Mouse (Mus musculus) macrophage (primary cell): ENCODE data around the gene Omp. TPM values are rescaled to one million over a fixed set of nuclear protein-coding genes. Genes with fewer than 3 reads are reported as not detected.

ENCODE experiments used
- H3K27ac ChIP-seq: fragments of 350-480 bp; formaldehyde crosslinking; 2 replicates; pipeline ENCODE4 v1.9.0; 2021
- H3K36me3 ChIP-seq: fragments of 350-480 bp; formaldehyde crosslinking; 2 replicates; pipeline ENCODE4 v1.9.0; 2021; ENCODE audit errors: inconsistent target
- H3K4me3 ChIP-seq: fragments of 350-480 bp; formaldehyde crosslinking; 2 replicates; pipeline ENCODE4 v1.9.0; 2021; ENCODE audit errors: inconsistent target
- H3K79me2 ChIP-seq: fragments of 350-480 bp; formaldehyde crosslinking; 2 replicates; pipeline ENCODE4 v1.9.0; 2021; ENCODE audit errors: inconsistent target
- WGBS: methylation state at CpG from one replicate; pipeline ENCODE4 v1.1.7; 2026; ENCODE audit warnings: inconsistent platforms; ENCODE audit not compliant: missing documents; 5-methylcytosine and 5-hydroxymethylcytosine counted together
- polyA plus RNA-seq: library from polyadenylated mRNA; stranded (reverse); fragments of 250-400 nt; gene quantifications from 3 replicates; pipeline ENCODE4 v1.2.4, GENCODE M21; 2018; ENCODE audit warnings: inconsistent platforms

The Omp gene
- polyA plus RNA-seq, 1 experiment from 2014 or later = not detected

DNA sequence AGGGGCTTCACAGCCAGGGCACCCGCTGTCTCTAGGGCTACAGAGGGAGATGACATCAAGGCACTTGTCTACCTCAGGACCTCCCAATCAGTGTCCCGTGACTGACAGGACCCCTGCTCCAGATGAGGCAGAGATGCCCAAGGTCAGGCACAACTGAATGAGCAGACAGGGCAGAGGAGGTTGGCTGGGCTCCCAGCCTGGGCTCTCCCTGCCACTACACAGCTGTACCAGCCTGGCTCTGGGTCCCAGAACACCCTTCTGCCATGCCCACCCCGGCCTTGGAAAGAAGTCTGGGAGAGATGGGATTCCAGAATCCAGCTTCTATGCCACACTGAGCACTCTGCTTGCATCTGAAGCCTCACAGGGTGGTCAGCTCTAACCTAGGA, 11.0 kb upstream of the Omp start:
- Histone ChIP-seq H3K79me2 (no peaks in the 10 kb centered on the region), H3K36me3 (no peaks in the 10 kb centered on the region), H3K4me3 (no peak overlapping the region), H3K27ac (no peak overlapping the region)
- WGBS = 41% methylated on average over 2 of the region's 3 CpGs

DNA sequence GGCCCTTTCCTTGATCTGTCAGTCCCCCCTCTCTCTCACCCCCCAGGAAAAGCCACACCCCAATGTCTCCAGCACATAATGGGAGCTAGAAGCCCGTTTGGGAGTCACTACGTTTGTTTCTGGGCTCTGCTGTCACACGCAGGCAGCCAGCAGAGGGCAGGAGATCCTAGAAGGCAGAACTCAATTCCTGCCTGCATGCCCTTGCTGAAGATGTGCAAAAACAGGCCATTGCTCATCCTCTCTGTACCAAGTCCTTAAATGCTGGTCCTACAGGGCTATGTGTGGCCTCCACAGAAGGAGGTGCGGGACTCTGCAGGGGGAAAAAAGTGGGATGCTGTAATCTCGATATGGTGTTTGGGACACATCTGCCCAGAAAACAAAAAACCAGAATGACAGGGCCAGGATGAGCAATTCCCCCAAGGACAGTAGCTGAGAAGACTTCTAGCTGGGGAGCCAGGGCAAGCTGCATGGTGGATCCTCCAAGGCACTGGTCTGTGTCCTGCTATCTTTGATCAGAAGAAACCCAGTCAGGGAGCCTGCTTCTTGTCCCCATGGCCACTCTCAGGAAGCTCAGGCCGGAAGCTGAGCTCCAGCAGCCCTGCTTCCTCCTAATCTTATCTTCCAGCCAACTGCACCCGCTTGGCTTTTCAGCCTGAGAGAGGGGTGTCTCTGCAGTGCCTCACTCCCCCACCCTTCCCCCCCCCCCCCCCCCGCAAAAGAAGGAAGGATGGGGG, 10.4 kb upstream of the Omp start:
- WGBS = 19% methylated on average over 8 of the region's 8 CpGs
- H3K4me3 ChIP-seq = no peak overlapping the region
- no peaks in the 10 kb centered on the region for H3K36me3 ChIP-seq
- H3K79me2 ChIP-seq = no peaks in the 10 kb centered on the region
- H3K27ac ChIP-seq = peak overlapping the region; percentile 34

DNA sequence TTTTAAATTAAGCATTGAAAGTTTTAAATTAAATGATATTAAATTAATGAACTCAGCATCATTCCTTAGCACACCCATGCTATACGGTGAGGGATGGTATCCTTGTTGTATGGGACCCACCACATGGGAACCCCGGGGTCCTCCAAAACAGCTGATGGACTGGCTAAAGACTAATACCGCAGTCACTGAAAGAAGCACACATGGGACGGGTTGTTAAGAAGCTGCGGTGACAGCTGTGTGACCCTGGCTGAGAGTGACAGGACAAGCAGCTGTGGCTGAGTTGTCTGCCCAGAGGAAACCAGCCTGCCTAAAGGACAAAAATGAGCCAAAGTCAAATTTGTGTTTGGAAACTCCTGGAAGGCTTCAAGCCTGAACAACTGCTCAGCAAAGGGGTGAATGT, 8.6 kb upstream of the Omp start:
- 93% methylated on average over 5 of the region's 5 CpGs for WGBS
- Histone ChIP-seq H3K27ac (no peak overlapping the region), H3K4me3 (no peak overlapping the region), H3K79me2 (no peaks in the 10 kb centered on the region), H3K36me3 (no peaks in the 10 kb centered on the region)

DNA sequence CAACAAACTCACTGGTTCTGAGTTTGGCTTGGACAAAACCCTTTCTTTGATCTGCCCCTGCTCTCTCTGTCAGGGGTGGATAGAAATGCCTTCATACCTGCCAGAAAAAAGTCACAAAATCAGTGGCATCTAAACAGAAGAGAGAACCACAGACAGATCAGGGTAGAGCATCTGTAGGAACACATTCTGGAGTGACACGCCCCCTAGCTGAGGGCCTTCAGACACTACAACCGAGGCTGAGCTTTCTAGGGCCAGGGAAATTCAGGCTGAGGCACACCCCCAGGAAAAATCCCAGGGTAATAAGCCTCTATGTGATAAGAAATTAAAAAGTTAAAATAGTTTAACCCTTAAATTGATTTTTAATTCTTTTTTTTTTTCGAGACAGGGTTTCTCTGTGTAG, 8.0 kb upstream of the Omp start:
- Histone ChIP-seq H3K27ac (no peak overlapping the region), H3K4me3 (no peak overlapping the region), H3K36me3 (no peaks in the 10 kb centered on the region), H3K79me2 (no peaks in the 10 kb centered on the region)
- WGBS = 82% methylated on average over 3 of the region's 3 CpGs

DNA sequence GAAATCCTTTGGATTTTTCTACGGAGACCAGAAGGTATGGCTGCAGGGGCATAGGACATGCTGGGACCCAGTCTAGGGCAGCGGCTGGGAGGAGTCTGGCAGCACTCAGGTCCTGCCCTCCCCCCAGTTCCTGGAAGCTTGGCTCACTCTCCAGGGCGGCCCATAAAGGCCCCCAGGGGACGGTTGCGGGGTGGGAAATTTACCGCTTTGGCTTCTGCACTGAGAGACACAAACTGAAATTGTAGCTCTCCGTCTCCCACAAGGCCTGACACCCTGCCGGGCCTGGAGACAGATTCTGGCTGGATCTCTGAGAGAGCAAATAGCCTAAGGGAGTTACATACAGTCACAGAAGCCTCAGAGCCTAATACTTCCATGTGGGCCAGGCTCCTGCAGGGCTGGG, 7.1 kb upstream of the Omp start:
- H3K4me3 ChIP-seq = no peak overlapping the region
- no peak overlapping the region for H3K27ac ChIP-seq
- no peaks in the 10 kb centered on the region for H3K36me3 ChIP-seq
- WGBS = 93% methylated on average over 7 of the region's 8 CpGs
- no peaks in the 10 kb centered on the region for H3K79me2 ChIP-seq

DNA sequence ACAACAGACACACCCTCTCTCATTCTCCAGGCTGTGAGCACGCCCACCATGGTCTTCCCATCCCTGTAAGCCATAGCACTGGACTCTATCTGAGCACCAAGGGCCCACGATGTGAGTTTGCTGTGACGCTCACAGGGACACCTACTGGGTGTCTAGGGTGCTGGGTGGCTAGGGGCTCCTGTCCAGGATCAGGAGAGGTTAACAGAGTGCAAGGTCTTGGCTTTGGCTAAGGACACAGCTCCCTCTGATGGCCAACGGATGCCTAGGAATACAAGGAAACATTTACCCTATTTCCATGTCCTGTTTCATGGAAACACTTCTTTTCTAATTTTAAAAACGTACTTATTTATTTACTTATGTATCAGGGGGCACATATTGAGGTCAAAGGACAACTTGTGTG, 5.2 kb upstream of the Omp start:
- 80% methylated on average over 4 of the region's 5 CpGs for WGBS
- H3K79me2 ChIP-seq = no peaks in the 10 kb centered on the region
- H3K36me3 ChIP-seq = no peaks in the 10 kb centered on the region
- H3K4me3 ChIP-seq = no peak overlapping the region
- H3K27ac ChIP-seq = no peak overlapping the region

DNA sequence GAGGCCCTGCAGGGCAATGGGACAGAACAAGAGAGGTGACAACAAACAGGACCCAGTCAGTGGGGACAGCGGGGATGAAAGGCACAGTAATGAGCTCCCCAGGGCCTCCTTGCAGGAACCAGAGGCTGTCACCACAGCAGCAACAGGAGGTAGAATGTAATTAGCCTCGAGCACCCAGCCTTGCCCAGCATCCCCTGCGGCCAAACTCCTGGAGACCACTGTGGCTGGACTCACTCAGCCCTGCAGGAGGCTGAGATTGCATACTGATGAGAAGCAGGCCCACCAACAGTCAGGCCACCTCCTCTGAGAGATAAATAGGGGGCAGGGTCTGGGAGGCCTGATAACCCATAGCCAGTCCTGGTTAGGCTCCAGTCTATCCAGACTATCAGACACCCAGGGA, 4.5 kb upstream of the Omp start:
- no peak overlapping the region for H3K27ac ChIP-seq
- no peaks in the 10 kb centered on the region for H3K79me2 ChIP-seq
- no peak overlapping the region for H3K4me3 ChIP-seq
- WGBS = 89% methylated on average over 3 of the region's 3 CpGs
- H3K36me3 ChIP-seq = no peaks in the 10 kb centered on the region

DNA sequence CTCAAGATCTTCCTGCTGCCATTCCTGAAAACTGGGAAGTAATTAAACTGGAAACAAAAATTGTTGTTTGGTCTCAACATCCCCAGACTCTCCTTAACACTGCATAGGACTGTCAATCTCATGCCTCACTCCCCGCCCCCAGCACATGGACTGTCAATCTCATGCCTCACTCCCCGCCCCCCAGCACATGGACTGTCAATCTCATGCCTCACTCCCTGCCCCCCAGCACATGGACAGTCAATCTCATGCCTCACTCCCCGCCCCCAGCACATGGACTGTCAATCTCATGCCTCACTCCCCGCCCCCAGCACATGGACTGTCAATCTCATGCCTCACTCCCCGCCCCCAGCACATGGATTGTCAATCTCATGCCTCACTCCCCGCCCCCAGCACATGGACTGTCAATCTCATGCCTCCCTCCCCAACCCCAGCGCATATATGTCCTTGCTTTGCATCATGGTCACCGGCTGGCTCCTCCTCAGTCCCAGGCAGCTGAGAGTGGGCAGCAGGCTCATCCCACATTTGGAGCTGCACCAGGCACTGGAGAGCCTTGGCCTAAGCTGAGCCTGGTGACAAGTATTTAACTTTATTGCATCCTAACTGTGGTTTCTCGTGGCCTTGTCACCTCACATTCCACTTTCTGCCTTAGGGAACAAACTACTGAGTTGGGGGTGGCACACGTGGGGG, 3.6 kb upstream of the Omp start:
- Histone ChIP-seq H3K79me2 (no peaks in the 10 kb centered on the region), H3K36me3 (no peaks in the 10 kb centered on the region), H3K4me3 (no peak overlapping the region), H3K27ac (no peak overlapping the region)
- 98% methylated on average over 9 of the region's 10 CpGs for WGBS

DNA sequence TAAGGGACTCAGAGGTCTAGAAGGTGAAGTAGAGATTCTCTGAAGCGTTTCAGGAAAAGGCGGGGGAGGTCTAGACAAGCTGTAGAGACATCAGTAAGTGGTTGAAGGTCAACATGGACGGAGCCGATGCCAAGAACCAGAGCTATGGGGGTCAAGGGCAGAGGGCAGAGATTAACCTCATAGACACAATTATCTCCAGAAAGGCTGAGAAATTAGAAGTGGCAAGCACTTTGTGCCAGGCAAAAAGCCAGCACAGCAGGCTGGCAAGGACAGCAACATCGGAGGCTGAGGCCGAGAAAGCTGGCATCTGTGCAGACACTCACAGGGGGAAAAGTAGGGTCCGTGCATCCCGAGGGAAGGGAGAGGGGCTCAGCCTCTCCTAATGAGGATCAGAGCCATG, 2.5 kb upstream of the Omp start:
- H3K79me2 ChIP-seq = no peaks in the 10 kb centered on the region
- H3K36me3 ChIP-seq = no peaks in the 10 kb centered on the region
- no peak overlapping the region for H3K27ac ChIP-seq
- WGBS = 93% methylated on average over 8 of the region's 8 CpGs
- H3K4me3 ChIP-seq = no peak overlapping the region

DNA sequence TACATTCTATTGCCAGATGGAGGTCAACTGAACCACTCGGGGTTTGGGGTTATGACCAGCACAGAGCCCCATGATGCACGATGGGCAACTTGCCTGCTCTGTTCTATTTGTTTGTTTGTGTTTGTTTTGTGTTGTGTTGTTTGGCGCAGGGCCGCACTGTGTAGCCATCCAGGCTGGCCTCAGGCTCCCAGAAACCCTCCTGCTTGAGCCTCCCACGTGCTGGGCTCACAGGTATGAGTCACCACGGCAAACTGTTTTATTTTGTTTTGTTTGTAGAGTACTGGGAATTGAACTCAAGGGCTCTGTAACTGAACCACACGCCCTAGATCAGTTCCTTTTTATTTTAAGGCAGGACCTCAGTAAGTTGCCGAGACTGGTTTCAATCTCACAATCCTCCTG, 1.1 kb upstream of the Omp start:
- 85% methylated on average over 8 of the region's 8 CpGs for WGBS
- Histone ChIP-seq H3K4me3 (no peak overlapping the region), H3K36me3 (no peaks in the 10 kb centered on the region), H3K79me2 (no peaks in the 10 kb centered on the region), H3K27ac (no peak overlapping the region)

DNA sequence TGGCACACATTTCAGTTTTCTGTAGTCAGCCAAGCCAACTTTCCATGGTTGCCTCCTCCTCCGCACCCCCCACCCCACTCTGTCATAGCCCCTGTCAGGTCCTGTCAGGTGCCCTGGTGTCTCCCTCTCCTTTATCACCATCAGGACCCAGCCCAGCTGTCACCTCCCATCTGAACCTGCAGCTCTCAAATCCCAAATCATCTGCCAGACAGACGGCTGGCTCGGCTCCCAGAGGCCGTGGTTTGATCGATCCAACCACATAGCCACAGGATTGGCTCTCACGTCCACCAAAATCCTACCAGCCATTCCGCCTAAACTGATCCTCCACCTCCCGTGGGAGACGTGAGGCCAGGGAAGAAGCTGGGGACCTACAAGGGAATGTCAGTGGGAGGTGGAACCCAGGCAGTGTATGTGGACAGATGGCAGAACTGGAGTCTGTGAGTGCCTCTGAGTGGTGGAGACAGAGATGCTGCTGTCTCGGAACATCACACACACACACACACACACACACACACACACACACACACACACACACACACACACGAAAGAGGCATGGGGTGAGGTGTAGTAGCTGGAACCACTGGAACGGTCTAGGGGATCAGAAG, 642 bp upstream of the Omp start:
- H3K4me3 ChIP-seq = no peak overlapping the region
- no peaks in the 10 kb centered on the region for H3K36me3 ChIP-seq
- WGBS = 78% methylated on average over 8 of the region's 12 CpGs
- H3K27ac ChIP-seq = no peak overlapping the region
- H3K79me2 ChIP-seq = no peaks in the 10 kb centered on the region

DNA sequence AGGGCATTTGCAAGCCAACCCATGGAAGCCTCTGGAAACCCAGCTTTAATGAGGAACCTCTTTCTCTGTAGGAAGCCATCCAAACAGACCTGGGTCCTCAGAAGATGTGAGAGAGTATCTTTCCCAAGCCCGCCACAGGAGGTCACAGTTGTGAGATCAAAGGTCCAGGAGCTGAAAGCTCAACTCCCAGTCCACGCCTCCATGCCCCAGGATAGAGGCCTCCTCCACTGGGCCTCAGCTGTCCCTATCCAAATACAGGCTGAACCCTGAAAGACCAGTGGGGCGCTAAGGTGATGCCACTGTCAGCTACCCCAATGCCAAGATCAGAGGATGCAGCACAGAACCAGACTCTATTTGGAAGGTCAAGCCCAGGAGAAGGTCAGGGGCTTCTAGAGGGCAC, 2.7 kb downstream of the Omp start:
- WGBS = 89% methylated on average over 3 of the region's 3 CpGs
- Histone ChIP-seq H3K36me3 (no peaks in the 10 kb centered on the region), H3K79me2 (no peaks in the 10 kb centered on the region), H3K27ac (no peak overlapping the region), H3K4me3 (no peak overlapping the region)

DNA sequence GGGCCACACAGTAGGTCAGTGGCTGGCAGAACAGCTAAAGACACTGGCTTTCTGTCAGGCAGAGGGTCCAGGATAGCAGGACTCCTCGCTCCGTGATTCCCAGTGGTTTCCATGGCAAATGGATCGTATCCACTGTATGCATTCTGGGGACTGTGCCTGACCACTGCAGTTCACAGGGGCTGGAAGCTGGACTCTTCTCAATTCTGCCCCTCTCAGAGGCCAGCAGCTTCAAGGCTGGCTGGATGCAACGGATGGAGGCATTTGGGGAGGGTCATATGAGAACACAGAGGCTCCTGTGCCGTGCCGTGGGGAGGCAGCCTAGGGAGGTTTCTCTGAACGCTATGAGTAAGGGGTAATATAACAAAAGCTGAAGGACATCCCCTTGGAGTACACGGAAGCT, 3.1 kb downstream of the Omp start:
- Histone ChIP-seq H3K79me2 (no peaks in the 10 kb centered on the region), H3K36me3 (no peaks in the 10 kb centered on the region), H3K4me3 (no peak overlapping the region), H3K27ac (no peak overlapping the region)
- 96% methylated on average over 8 of the region's 8 CpGs for WGBS

DNA sequence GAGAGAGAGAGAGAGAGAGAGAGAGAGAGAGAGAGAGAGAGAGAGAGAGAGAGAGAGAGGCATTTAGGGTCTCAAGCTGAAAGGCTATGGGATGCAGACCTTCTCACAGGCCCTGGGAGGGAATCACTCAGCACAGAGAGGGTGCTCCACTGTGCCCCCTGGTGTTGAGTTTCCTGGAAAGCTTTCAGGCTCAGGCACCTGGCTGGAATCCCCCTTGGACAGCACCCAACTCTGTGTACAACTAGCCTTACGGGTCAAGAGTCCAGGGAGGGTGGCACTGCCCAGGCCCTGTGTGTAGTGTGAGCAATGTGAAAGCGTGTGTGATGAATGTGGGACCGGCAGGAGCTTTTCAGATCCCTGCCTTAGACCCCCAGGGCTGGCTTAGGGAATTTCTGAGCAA, 4.1 kb downstream of the Omp start:
- no peak overlapping the region for H3K4me3 ChIP-seq
- H3K79me2 ChIP-seq = no peaks in the 10 kb centered on the region
- H3K36me3 ChIP-seq = no peaks in the 10 kb centered on the region
- WGBS = 98% methylated on average over 3 of the region's 3 CpGs
- no peak overlapping the region for H3K27ac ChIP-seq

DNA sequence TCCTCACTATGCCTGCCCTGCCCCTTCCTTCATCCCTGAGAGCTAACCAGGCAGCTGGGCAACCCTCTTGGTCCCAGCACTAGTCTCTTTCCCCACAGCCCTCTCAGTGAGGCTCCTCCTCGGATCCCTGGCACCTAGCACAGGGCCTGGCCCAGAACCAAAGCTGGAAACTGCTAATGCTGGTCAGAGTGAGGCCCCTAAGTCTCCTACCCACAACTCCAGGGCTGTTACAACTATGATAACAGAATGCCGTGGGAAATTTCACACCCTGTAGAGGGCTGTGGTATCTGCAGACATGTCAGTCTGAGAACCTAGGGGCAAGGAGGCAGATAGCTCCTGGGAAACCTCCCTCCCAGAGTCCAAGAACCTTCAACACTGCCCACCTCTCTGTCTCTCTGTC, 4.7 kb downstream of the Omp start:
- Histone ChIP-seq H3K79me2 (no peaks in the 10 kb centered on the region), H3K36me3 (no peaks in the 10 kb centered on the region), H3K27ac (no peak overlapping the region), H3K4me3 (no peak overlapping the region)
- WGBS = 82% methylated on average over 2 of the region's 2 CpGs
